Mouse (Mus musculus) heart, postnatal 4 days (tissue): ENCODE measurements at regions not wholly inside any gene's neighbourhood (a gene's known extent, or its start where the extent isn't known, plus 50 kb on each side); places are given as distances from the start of the nearest gene placed in this dataset.

Experiments used
- DNase-seq: peaks from one replicate; pipeline ENCODE4 v3.0.0; 2021

DNA sequence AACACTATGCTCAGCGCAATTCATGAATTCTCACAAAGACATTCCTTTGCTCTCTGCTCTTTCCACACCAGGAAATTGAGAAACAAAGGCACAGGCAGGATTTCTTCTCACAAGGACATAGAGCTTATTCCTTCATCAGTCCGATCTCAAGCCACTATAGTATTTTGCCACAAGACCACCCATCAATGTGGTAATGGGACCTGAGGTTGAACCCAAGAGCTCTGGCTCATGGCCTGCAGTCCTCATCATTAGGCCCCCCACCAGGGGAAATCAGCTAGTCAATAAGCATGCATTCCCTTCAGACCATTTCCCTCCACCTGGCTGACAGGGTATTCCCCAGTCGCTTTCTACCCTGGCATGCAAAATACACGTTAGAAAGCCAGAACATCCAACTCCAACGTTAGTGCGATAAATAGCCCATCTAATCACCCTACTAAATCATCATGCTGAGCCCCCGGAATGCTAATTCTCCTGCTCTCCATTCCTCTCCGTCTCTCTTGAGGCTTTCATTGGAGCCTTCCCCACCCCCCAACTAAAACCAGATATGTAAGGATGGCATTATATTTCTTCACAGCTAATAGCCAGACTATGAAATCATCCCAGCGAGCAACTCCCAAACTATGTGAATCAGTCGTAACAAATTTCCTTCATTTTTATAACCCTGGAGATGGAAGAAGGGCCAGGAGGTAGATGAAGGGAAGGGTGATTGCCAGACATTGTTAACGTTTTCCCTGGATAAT is 586.2 kb downstream of the Ets1 start:
- no peak for DNase-seq

DNA sequence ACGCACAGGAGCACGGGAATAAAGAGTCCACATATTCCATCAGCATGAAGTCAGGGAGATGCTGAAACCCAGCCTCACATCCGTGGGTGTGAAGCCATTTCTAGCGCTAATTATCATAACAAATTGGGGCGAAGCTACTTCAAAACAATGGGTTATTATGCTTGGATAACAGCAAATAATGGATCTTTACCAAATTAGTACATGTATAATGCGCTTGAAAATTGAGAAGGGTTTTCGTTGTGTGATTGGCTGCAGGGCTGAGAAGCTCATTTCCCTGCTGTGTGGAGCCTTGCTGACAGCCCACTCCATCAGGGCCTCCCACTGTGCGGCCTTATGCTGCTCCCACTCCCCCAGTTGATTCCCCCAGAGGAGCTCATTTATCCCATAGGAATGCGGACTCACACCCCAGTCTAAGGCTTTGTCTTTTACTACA is 597.7 kb downstream of the Ets1 start:
- no peak for DNase-seq

DNA sequence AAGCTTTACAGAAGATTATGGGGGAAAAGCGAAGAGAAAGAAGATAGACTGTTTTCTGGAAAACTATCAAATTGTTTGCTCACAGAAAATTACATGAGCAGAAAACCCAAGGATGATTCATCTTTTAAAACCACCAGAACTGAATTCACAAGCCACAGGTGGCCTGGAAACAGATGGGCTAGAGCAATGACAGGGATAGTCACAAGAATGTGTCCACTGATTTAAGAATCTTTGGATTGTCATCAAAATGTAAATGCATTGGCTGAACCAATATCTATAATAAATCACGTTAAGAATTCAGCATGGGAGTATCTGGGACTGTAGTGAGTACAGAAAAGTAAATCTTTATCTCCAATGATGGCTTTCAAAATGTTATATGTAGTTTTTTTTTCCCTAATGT is 602.2 kb downstream of the Ets1 start:
- no peak for DNase-seq

DNA sequence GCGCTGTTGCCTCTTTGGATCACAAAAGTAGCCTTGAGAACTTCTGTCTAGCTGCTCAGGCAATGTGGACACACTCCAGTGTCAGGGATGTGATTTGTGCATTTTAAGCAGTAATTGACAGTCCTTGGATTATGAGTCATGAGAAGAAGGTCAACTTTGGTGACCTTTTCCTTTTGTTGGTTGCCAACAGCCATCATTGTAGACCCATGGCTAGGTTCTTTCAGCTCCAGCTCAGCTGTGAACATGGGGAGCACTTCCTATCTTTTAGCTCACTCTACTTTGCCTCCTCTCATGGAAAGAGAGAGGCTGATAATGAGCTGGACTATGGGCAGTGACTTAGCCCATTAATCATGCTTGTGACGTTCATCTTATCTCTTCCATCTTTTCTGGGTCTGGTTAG is 602.8 kb downstream of the Ets1 start:
- no peak for DNase-seq

DNA sequence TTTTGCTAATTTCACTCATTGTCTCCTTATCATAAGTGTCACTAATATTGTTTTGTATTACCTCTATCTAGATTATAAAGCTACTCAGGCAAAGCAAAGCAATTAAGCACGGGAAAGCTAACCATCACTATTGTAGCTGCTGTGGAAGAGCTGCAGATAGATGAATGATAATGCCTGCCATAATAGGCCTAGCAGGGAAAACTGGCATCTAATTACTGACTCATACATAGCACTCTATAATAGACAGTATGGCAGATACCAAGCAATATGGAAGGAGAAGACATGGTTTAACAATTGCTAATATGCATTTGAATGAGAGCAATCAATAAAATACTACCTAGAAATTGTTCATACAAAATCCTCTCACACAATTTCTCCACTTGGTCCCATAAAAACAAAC is 604.5 kb downstream of the Ets1 start:
- no peak for DNase-seq

DNA sequence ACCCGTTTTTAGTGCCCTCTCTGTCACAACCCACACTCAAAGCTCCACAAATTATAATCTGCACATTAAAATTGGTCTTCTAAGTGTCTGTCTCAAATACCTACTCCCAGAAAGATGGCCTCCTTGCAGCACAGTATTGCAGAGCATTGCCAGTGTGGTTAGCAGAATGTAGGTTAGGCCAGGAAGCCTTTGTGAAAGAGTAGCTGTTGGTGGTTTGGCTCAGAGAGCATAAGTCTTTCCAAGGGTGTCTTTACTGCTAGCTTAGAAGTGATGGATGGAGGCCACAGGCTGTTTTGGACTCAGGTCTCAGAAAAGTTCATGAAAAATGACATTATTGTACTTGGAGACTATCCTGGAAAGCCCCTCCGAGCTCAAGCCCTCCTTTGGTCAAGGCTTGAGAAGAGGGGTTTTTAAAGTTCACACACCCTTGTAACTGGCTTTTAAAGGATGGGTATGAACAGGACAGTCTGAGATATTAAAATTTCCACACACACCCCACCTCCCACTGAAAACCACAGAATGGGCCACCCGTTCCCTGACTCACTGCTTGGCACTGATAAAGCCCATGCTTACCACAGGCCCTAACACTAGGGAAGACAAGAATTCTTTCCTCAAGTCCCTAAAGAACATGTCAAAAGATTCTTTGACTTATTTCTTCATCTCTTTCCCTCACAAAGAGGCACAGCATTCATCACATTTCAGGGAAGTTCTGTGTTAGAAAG is 605.1 kb downstream of the Ets1 start:
- no peak for DNase-seq

DNA sequence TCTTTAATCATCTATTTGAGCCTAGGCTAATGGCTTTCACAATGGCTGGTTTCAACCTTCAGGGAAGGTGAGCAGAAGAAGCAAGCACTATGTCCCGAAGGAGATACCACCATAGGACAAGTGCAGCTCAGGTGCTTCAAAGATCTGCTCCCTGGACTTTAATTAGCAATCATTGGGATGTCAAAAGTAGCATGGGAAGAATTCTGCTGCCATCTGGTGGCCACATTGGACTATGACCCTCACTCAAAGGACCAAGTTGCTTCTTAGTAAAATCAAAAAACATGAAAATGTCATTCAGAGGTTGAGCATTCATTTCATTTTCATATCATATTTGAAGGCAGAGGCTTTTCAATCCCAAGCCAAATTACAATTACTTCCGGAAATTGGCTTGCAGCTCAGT is 610.9 kb downstream of the Ets1 start:
- peak; percentile 58 for DNase-seq

DNA sequence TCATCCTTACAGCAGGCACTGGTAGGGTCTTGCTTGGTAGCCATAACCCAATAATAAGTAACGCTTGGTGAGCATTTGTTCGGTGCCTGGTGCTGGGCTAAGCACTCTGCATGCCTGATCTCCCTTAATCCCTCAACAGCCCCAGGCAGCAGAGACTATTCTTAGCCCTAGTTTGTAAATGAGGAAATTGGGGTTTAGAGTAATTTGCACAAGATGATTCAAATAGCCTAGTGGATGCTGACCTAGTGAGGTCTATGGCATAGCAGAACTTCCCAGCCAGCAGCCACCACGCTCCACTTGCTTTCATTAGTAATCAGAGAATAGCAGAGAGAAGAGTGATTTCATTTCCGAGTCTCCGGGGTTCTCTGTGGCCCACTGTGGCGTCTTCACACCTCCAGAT is 622.2 kb downstream of the Ets1 start:
- DNase-seq = no peak

DNA sequence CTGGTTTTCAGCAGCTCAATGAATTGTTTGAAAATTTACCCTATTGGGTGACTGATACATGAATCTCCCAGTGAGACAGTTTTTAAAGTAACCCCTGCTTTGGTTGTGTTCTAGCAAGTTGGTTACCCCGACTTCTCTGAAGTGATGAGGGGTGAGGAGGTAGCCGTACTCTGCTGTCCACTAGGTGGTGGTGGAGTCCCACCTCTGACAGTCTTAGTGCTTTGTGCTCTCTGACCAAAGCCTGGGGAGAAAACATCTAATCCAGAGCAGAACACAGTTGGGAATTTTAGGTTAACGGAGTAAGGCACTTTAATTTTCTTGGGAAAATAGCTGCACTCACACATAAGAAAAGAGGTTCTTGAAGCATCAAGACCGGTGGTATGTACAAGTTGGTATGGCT is 624.1 kb downstream of the Ets1 start:
- DNase-seq = peak; percentile 63

DNA sequence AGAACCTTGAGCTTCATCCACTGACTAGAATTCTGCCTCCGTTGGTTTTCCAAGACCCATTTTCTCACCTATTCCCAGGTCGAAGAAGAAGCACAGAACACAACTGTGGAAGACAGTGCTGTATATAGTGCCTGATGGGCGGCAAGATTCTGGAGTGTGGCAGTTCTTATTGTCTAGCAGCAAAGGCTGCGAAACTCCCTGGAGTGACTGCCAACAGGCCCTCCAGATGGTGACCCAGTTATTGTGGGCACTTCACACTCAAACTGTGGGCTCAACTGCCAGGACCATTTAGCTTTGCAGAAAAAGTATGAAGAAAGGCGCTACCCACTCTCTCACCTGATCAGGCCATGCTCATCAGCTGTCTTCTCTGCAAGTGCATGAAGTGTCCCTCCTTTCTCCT is 653.4 kb downstream of the Ets1 start:
- no peak for DNase-seq

DNA sequence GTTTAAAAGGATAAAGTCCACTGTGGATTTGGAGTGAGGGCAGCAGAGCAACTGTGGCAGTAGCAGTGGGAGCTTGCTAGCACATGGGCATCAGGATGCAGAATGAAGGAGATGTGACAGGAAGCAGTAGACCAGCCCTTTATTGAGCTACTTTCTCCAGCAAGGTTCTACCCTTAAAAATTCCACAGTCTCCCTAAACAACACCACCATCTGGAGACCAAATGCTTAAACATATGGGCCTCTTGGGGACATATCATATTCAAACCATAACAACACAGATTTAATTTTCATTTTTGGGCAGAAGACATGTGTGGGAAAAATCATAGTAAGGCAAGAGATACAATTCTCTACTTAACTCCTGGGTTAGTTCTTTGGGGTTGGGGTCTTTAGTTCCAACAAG is 656.1 kb downstream of the Ets1 start:
- DNase-seq = no peak

DNA sequence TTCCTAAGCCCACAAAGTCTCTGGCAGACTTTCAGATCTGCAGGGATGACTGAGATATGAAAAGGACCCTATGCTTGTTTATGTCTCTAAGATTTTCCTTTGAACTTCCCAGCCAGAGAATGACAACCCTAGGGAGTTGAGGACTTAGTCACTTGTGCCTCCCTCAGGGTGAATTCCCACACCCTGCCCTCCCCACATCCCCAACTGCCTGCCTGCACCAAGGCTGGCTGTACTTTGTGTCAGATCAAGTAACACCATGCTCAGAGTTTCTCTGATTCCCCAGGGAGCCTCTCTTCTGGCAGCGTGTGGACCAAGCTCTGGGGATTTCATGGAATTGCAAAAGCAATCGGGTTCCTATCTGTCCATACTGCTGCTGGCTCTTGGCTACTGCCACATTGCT is 659.9 kb downstream of the Ets1 start:
- no peak for DNase-seq

DNA sequence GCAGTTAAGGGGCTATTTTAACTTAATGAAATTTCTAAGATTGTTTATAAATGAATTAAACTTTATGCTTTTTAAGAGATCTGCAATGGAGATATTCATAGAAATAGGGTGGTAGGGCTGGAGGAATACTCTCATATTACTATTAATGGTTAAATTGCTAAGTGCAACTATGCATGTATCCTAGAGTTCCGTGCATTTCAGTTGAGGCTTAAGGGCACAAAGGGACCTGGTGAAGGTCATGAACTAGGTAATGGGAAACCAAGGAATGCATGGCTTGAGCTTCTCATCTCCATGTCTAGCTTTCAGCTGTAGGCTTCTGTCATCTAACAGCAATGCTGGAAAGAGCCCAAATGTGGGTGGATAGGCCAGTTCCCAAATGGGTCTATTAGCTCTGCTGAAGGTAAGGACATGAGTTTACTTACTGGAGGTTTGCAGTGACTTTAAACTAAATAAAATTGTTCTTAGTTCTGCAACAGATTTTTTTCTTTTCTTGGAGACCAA is 683.6 kb downstream of the Ets1 start:
- no peak for DNase-seq

DNA sequence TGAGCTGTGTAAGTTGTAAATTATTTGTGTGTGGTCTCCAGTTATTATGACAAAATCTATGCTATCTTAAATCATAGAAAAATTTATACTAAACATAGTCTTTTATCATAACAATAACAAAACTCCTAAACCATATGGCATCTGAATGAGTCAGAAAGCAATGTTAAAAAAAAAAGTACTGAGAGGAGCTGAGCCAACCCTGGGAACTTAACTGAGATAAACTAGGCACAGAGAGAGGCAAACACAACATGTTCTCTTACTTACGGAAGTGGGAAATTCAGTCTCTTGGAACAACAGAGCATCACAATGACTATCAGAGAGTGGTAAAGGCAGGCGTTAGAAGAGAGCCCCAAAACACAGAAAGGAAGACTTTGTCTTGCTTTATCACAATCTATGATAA is 691.7 kb downstream of the Ets1 start:
- DNase-seq = no peak

DNA sequence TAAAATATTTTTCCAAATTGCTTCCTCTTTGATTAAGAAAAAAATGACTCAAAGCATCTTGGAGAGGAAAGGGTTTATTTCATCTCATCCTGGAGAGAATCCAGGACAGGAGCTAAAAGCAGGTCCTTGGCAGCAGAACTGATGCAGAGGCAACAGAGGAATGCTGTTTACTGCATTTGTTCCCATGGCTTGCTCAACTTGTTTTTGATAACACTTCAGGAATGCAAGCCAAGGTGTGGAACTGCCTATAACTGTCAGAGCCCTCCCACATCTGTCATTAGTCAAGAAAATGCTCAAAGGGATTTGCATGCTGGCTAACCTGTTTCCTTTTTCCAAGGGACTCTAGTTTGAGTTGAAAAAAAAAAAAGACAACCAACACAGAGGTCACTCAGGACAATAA is 714.2 kb downstream of the Ets1 start:
- DNase-seq = peak; percentile 25

DNA sequence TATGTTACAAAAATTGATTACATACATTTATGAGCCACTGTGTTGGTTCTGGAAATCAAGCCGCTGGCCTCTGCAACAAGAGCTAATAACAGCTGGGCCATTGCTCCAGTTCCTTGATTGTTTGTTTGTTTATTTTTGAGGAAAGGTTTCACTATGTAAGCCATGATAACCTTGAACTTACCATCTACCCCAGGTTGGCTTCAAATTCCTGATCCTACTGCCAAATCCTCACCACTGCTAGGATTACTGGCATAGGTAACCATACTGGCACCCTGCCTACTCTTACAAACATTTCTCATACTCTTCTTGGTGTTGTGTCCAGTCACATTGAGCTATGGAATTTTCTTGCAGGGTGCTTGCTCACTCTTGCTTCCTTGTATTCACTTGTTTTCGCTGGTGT is 720.6 kb downstream of the Ets1 start:
- no peak for DNase-seq

DNA sequence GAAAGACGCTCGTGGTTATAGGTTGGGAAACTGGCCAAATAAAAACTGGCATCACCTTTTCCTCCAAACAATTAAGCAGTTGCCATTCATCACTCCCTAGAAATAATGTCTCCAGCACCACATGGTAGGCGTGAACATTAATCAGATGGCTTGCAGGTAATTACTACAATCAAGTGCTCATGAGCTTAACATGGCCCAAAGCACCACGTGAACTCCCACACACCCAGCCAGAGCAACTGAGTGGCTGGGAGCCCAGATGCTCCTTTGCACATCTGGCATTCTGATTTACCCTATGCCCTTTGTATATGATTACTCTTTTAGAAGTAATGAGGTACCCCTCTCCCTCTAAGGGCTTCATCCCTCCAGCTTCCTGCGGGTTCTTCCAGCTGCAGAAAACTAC is 724.9 kb downstream of the Ets1 start:
- DNase-seq = no peak

DNA sequence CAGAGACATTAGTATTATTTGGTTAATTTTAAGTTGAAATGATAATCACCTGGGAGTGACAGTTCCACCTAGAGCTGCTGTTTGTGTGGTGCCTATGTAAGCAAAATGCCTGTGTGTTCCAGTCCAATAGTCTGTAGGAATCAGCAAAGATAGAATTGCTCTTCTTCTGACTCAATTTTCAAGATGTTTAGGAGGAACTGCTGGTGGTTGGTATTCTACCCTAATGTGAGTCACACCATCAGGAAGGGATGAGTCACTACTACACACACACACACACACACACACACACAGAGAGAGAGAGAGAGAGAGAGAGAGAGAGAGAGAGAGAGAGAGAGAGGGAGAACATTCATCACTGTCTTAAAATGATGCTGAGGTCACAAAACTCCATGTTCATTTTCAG is 753.1 kb downstream of the Ets1 start:
- DNase-seq = no peak

DNA sequence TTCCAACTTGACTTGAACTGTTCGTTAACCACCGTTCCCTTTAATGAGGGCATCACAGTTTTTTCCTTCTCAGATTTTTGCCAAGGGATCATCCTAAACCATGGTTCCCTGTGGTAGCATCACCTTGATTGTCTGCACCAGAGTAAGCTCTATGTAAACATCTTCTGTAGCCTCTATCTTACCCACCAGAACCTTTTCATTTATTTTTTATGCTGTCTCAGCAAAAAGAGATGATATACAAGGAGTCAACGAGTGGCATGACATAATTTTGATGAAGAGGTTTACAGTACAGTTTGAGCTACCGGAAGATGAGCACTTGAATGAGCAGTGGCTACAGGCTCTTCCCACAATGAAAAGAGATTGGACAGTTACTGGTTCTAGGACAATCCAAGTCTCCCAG is 768.7 kb downstream of the Ets1 start:
- DNase-seq = no peak

DNA sequence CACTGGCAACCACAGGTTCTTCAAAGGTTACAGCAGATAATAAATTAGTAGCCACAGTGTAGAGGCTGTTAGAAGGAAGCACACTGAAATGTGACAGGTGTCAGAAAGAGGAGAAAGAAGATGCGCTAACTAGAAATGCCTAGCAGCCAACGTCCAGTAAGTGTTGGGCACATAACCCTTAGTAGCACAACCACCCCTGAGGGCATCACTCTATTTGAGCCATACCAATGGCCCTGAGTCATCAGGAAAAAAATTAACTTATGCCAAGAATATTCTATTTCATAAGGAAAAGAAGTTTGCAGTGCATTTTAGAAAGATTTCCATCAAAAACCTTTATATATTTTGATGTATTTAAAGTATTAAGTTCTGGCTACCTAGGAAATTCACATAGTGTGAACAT is 771.5 kb downstream of the Ets1 start:
- no peak for DNase-seq

DNA sequence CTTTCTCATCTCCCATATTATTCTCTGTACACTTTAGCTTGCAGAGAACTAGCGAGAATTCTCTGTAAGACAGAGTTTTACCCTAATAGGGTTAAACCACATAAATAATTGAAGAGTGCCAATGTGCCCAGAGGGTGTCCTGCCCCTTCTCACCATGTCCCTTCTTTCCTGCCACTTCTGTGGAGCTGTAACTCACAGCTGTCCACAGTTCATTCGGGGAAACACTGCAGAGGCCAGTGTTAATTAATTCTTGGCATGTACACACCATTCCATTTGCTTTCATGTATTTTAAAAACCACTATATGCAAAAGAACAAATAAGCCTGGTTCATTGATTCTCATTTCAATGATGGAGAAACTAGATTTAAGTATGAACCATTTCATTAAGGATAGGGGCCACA is 787.8 kb downstream of the Ets1 start:
- no peak for DNase-seq

DNA sequence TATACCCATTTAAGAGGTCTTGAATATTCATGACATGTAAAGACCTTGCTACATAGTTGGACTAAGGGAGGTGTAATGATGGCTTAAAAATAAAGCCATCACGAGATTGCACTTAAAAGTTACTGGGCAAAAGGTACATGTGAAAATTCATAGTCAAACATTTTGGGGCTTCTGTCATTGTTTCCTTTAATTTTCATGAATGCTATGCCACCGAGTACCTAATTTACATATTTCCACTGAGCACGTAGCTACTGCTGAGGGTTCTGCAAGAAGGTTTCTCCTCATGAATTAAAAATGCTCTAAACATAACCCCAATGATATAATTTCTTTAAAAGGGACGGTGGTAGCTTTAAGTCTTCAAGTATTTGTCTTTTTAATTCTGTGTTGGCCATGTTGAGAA is 800.4 kb downstream of the Ets1 start:
- no peak for DNase-seq

DNA sequence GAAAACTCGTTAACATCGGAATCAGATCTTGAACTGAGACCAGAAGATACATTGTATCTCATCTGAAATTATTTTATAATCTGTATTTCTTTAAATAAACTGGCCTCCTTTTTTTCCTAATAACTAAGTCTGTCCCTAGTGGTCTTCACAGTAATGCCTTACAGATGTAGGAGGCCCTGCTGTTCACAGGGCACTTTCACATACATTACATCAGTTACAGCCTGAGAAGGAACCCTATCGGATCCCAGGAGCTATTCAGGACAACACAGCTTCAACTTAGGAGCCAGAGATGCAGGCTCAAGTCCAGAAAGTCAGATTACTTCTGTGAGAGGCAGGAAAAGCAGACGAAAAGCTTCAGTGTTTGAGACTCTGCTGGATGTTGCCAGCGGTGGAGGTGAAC is 806.2 kb downstream of the Ets1 start:
- DNase-seq = no peak

DNA sequence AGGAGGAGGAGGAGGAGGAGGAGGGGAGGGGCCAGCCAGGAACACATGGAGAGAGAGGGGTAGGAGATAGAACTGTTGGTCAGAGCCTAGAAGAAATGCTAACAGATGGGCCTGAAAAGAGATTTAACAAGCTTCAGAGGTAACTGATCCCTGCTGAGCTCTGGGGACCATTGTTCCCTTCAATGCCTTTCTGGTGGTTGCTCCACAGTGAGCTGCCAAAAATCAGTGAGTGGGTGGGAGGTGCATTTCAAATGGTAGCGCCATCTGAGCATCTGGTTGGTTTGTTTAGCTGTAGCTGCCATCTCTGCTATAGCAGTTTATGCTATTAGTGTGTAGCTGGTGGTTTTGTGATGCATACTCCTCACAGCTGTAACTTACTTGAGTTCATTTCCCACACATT is 809.9 kb downstream of the Ets1 start:
- DNase-seq = no peak
